Mouse (Mus musculus) bone marrow macrophage, adult 2 months (primary cell): Measurements from ENCODE around the gene Chchd10.

Experiments used
- CTCF ChIP-seq: IDR thresholded peaks from 2 replicates; pipeline ENCODE4 v1.5.1; 2012; ENCODE audit warnings: low read depth, mild to moderate bottlenecking, low read length, moderate library complexity
- POLR2A ChIP-seq: IDR thresholded peaks from 2 replicates; pipeline ENCODE4 v1.6.1; 2012; ENCODE audit warnings: mild to moderate bottlenecking, low read depth, low read length, borderline replicate concordance

- TF ChIP-seq CTCF (no peak), POLR2A (no peak)
Measured at GRCm38 (mm10) chr10:75936909-75937667, 4.2 kb downstream of the Chchd10 start.
